Mouse (Mus musculus) heart, postnatal 25 days (tissue): Measurements from ENCODE around the gene Gas7. TPM values are rescaled to one million over a fixed set of nuclear protein-coding genes. Genes with fewer than 3 reads are reported as not detected.

Experiments used
- DNase-seq: peaks from one replicate; pipeline ENCODE4 v3.0.0; 2022; ENCODE audit warnings: low spot score
- intact Hi-C: fragments of 180-260 bp; cut with DNase I; formaldehyde crosslinking; loops from one replicate; pipeline ENCODE4 v1.15.1; 2025
- total RNA-seq, 2 experiments: library from RNA; stranded (reverse); gene quantifications; 2 replicates each; pipeline ENCODE4 v1.2.3; 2021

Gas7 gene
- total RNA-seq, 2 experiments from 2014 or later = 11.0 to 12.5 TPM

- intact Hi-C loops = no loop called here
- DNase-seq = no peak
Measured at GRCm38 (mm10) chr11:67668460-67669007, 213.3 kb downstream of the Gas7 start.

GRCm38 (mm10) chr11:67670031-67670430 is 214.8 kb downstream of the Gas7 start:
- intact Hi-C loops = no loop called here
- DNase-seq = no peak

GRCm38 (mm10) chr11:67672140-67672539 is 216.9 kb downstream of the Gas7 start:
- no peak for DNase-seq
- intact Hi-C loops = no loop called here

GRCm38 (mm10) chr11:67675562-67676540 is 220.6 kb downstream of the Gas7 start:
- DNase-seq = no peak
- intact Hi-C loops = loop anchor here (1.0 to 2.0 kb wide), 3 partner anchors 19 to 563 kb away; no protein-coding TSS in a partner anchor

- no peak for DNase-seq
- intact Hi-C loops = no loop called here
Measured at GRCm38 (mm10) chr11:67679300-67679699, 224.1 kb downstream of the Gas7 start.

GRCm38 (mm10) chr11:67679930-67680329 is 224.7 kb downstream of the Gas7 start:
- intact Hi-C loops = no loop called here
- DNase-seq = no peak

- intact Hi-C loops = no loop called here
Measured at GRCm38 (mm10) chr11:67681871-67682270, 226.6 kb downstream of the Gas7 start.

GRCm38 (mm10) chr11:67686109-67686508 is 230.9 kb downstream of the Gas7 start:
- DNase-seq = no peak
- intact Hi-C loops = no loop called here

More at GRCm38 (mm10) chr11:67681871-67682270, 226.6 kb downstream of the Gas7 start:
- no peak for DNase-seq

- DNase-seq = no peak
- intact Hi-C loops = no loop called here
Measured at GRCm38 (mm10) chr11:67694703-67695376, 239.6 kb downstream of the Gas7 start, which contains the start of gene Rcvrn. Gene Rcvrn, plus strand, starts transcription at chr11:67695326.

GRCm38 (mm10) chr11:67712976-67713375 is 257.7 kb downstream of the Gas7 start:
- intact Hi-C loops = no loop called here
- no peak for DNase-seq

- intact Hi-C loops = no loop called here
- DNase-seq = no peak
Measured at GRCm38 (mm10) chr11:67715382-67715781, 260.1 kb downstream of the Gas7 start.

GRCm38 (mm10) chr11:67721485-67721884 is 266.2 kb downstream of the Gas7 start:
- intact Hi-C loops = no loop called here
- no peak for DNase-seq

GRCm38 (mm10) chr11:67722399-67723156 is 267.3 kb downstream of the Gas7 start:
- intact Hi-C loops = no loop called here
- no peak for DNase-seq

GRCm38 (mm10) chr11:67723231-67724013 is 268.2 kb downstream of the Gas7 start:
- DNase-seq = no peak
- intact Hi-C loops = no loop called here

GRCm38 (mm10) chr11:67727095-67727494 is 271.9 kb downstream of the Gas7 start:
- intact Hi-C loops = no loop called here
- no peak for DNase-seq

- no peak for DNase-seq
- intact Hi-C loops = no loop called here
Measured at GRCm38 (mm10) chr11:67728726-67729125, 273.5 kb downstream of the Gas7 start.

GRCm38 (mm10) chr11:67731056-67731455 is 275.8 kb downstream of the Gas7 start:
- intact Hi-C loops = no loop called here
- no peak for DNase-seq

- intact Hi-C loops = no loop called here
- no peak for DNase-seq
Measured at GRCm38 (mm10) chr11:67733726-67734125, 278.5 kb downstream of the Gas7 start.

GRCm38 (mm10) chr11:67734597-67734996 is 279.4 kb downstream of the Gas7 start:
- no peak for DNase-seq
- intact Hi-C loops = no loop called here
